Mouse (Mus musculus): Measurements from ENCODE around the gene Myo16.

Gene Myo16

GRCm38 (mm10) chr8:10175976-10176375 lies 22.3 kb downstream of the Myo16 start:
- no peak for DNase-seq (ENCODE audit: low spot score)

GRCm38 (mm10) chr8:10177131-10177530 lies 23.4 kb downstream of the Myo16 start:
- no peak for DNase-seq (ENCODE audit: low spot score)

GRCm38 (mm10) chr8:10178986-10179385 lies 25.3 kb downstream of the Myo16 start:
- DNase-seq (ENCODE audit: low spot score): no peak

- no peak for DNase-seq (ENCODE audit: low spot score)
These were observed 36.9 kb downstream of the Myo16 start for GRCm38 (mm10) chr8:10190607-10191006.

GRCm38 (mm10) chr8:10198164-10198563 lies 44.5 kb downstream of the Myo16 start:
- DNase-seq (ENCODE audit: low spot score): peak; percentile 62

- no peak for DNase-seq (ENCODE audit: low spot score)
These were observed 45.6 kb downstream of the Myo16 start for GRCm38 (mm10) chr8:10199301-10199700.

- DNase-seq (ENCODE audit: low spot score): no peak
These were observed 46.3 kb downstream of the Myo16 start for GRCm38 (mm10) chr8:10200042-10200441.

- no peak for DNase-seq (ENCODE audit: low spot score)
These were observed 61.3 kb downstream of the Myo16 start for GRCm38 (mm10) chr8:10215023-10215422.

- peak; percentile 10 for DNase-seq (ENCODE audit: low spot score)
These were observed 66.1 kb downstream of the Myo16 start for GRCm38 (mm10) chr8:10219761-10220276.

- DNase-seq (ENCODE audit: low spot score): no peak
These were observed 69.1 kb downstream of the Myo16 start for GRCm38 (mm10) chr8:10222770-10223169.

GRCm38 (mm10) chr8:10223528-10224194 lies 70.0 kb downstream of the Myo16 start:
- DNase-seq (ENCODE audit: low spot score): peak; percentile 8

- DNase-seq (ENCODE audit: low spot score): no peak
These were observed 70.7 kb downstream of the Myo16 start for GRCm38 (mm10) chr8:10224305-10224971.

GRCm38 (mm10) chr8:10225018-10225417 lies 71.3 kb downstream of the Myo16 start:
- no peak for DNase-seq (ENCODE audit: low spot score)

- peak; percentile 85 for DNase-seq (ENCODE audit: low spot score)
These were observed 77.1 kb downstream of the Myo16 start for GRCm38 (mm10) chr8:10230746-10231369.

- DNase-seq (ENCODE audit: low spot score): no peak
These were observed 80.8 kb downstream of the Myo16 start for GRCm38 (mm10) chr8:10234516-10234915.

- no peak for DNase-seq (ENCODE audit: low spot score)
These were observed 89.6 kb downstream of the Myo16 start for GRCm38 (mm10) chr8:10243344-10243743.

- DNase-seq (ENCODE audit: low spot score): peak; percentile 71
These were observed 95.4 kb downstream of the Myo16 start for GRCm38 (mm10) chr8:10249156-10249555.

GRCm38 (mm10) chr8:10255741-10256140 lies 102.0 kb downstream of the Myo16 start:
- peak; percentile 49 for DNase-seq (ENCODE audit: low spot score)

- DNase-seq (ENCODE audit: low spot score): no peak
These were observed 102.9 kb downstream of the Myo16 start for GRCm38 (mm10) chr8:10256563-10256962.

- no peak for DNase-seq (ENCODE audit: low spot score)
These were observed 116.4 kb downstream of the Myo16 start for GRCm38 (mm10) chr8:10270094-10270493.

- DNase-seq (ENCODE audit: low spot score): no peak
These were observed 138.9 kb downstream of the Myo16 start for GRCm38 (mm10) chr8:10292600-10292999.

- peak; percentile 15 for DNase-seq (ENCODE audit: low spot score)
These were observed 147.1 kb downstream of the Myo16 start for GRCm38 (mm10) chr8:10300797-10301196.

GRCm38 (mm10) chr8:10303061-10303460 lies 149.3 kb downstream of the Myo16 start:
- no peak for DNase-seq (ENCODE audit: low spot score)
